8 mouse cellular contexts compared by ENCODE assay signal in the genomic region with DNA sequence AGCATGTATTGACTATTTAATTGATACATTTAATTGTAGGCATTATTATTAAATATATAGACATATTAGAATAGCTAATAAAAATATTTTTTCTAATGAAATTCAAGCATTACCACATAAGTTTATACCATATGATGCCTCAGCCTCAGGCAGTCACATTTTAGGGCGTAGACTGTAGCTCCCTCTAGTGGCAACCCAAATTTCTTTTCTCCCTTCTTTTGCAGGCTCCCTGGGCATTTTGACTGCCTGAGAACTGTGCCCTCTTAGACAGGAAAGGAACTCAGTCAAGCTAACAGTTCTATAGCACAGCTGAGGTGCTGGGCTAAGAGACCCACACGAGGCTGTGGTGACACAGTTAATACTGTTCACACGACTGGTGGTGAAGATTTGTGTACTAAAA. TPM values are rescaled to one million over a fixed set of nuclear protein-coding genes. Genes with fewer than 3 reads are reported as not detected.
A peak's percentile ranks its signal among the peaks of the same experiment; 100 is the strongest.
DNase-seq lines count a peak whose midpoint lies in the region; ATAC-seq and TF ChIP-seq lines count a peak whose summit lies in the region.

No protein-coding gene starts in this region.

- DNase-seq in thymus, postnatal 0 days (ENCODE audit: low spot score) = peak; percentile 50
- DNase-seq in thymus, adult 18-20 months = no peak
- no peak for DNase-seq in T-cell, adult 2 months (ENCODE audit: low spot score)

- H3K4me3 ChIP-seq in bone marrow macrophage, adult 2 months (ENCODE audit: insufficient read depth, low read length) = no peak overlapping the region
- H3K4me3 ChIP-seq in embryonic fibroblast, embryonic 13.5 days (ENCODE audit: insufficient read depth, low read length) = no peak overlapping the region
- H3K4me3 ChIP-seq in intestine, embryonic 15.5 days (replicated peaks) = no peak overlapping the region
- H3K4me3 ChIP-seq in limb, embryonic 13.5 days = no peak overlapping the region
- H3K4me3 ChIP-seq in neural tube, embryonic 13.5 days = no peak overlapping the region

- peak; percentile 42; the same call in 1 of the 2 replicates for ATAC-seq in intestine, embryonic 15.5 days
- ATAC-seq in limb, embryonic 13.5 days (ENCODE audit: low FRiP score, low read depth) = peak; percentile 80
- ATAC-seq in neural tube, embryonic 13.5 days (ENCODE audit: low read depth) = peak; percentile 68

- H3K9ac ChIP-seq in intestine, embryonic 15.5 days = no peak overlapping the region
- no peak overlapping the region for H3K9ac ChIP-seq in limb, embryonic 13.5 days
- no peak overlapping the region for H3K9ac ChIP-seq in neural tube, embryonic 13.5 days

- peak; percentile 48; the same call in 1 of the 2 replicates for TF ChIP-seq CTCF in bone marrow macrophage, adult 2 months (IDR thresholded peaks at IDR 0.05; ENCODE audit: low read depth, low read length)
- TF ChIP-seq CTCF in embryonic fibroblast, embryonic 13.5 days (IDR thresholded peaks at IDR 0.05; ENCODE audit: borderline replicate concordance, insufficient read depth, low read length) = peak; percentile 37; the same call in 1 of the 2 replicates

- H3K36me3 ChIP-seq in intestine, embryonic 15.5 days = no peaks in the 10 kb centered on the region
- H3K36me3 ChIP-seq in limb, embryonic 13.5 days = no peaks in the 10 kb centered on the region
- H3K36me3 ChIP-seq in neural tube, embryonic 13.5 days = no peaks in the 10 kb centered on the region

- TF ChIP-seq POLR2A in bone marrow macrophage, adult 2 months (IDR thresholded peaks at IDR 0.05; ENCODE audit: borderline replicate concordance, low read depth, low read length) = no peak
- TF ChIP-seq POLR2A in embryonic fibroblast, embryonic 13.5 days (IDR thresholded peaks at IDR 0.05; ENCODE audit: low read depth, low read length) = no peak

- H3K27ac ChIP-seq in bone marrow macrophage, adult 2 months (ENCODE audit: insufficient read depth, low read depth, low read length) = no peak overlapping the region
- no peak overlapping the region for H3K27ac ChIP-seq in embryonic fibroblast, embryonic 13.5 days (ENCODE audit: insufficient read depth, low read length)
- H3K27ac ChIP-seq in intestine, embryonic 15.5 days = no peak overlapping the region
- no peak overlapping the region for H3K27ac ChIP-seq in limb, embryonic 13.5 days
- H3K27ac ChIP-seq in neural tube, embryonic 13.5 days (replicated peaks) = no peak overlapping the region

- peaks cover 16% of the 10 kb centered on the region for H3K4me1 ChIP-seq in bone marrow macrophage, adult 2 months (ENCODE audit: control insufficient read depth, insufficient read depth, low read length)
- peaks cover 6% of the 10 kb centered on the region; the same call in 1 of the 2 replicates for H3K4me1 ChIP-seq in embryonic fibroblast, embryonic 13.5 days (ENCODE audit: control insufficient read depth, insufficient read depth, low read length)
- H3K4me1 ChIP-seq in intestine, embryonic 15.5 days (replicated peaks) = no peaks in the 10 kb centered on the region; the same call in 1 of the 2 replicates
- H3K4me1 ChIP-seq in limb, embryonic 13.5 days = peaks cover 11% of the 10 kb centered on the region
- H3K4me1 ChIP-seq in neural tube, embryonic 13.5 days (replicated peaks) = no peaks in the 10 kb centered on the region

- WGBS in intestine, embryonic 15.5 days = 6% methylated on average over 3 of the region's 3 CpGs
- WGBS in limb, embryonic 13.5 days = 10% methylated on average over 3 of the region's 3 CpGs
- WGBS in neural tube, embryonic 13.5 days = 7% methylated on average over 3 of the region's 3 CpGs

- H3K9me3 ChIP-seq in intestine, embryonic 15.5 days = no peaks in the 10 kb centered on the region
- H3K9me3 ChIP-seq in limb, embryonic 13.5 days = no peaks in the 10 kb centered on the region
- H3K9me3 ChIP-seq in neural tube, embryonic 13.5 days = no peaks in the 10 kb centered on the region

- H3K27me3 ChIP-seq in intestine, embryonic 15.5 days (replicated peaks) = no peaks in the 10 kb centered on the region
- peaks cover 2% of the 10 kb centered on the region; the same call in 1 of the 2 replicates for H3K27me3 ChIP-seq in limb, embryonic 13.5 days
- no peaks in the 10 kb centered on the region for H3K27me3 ChIP-seq in neural tube, embryonic 13.5 days

- H3K4me2 ChIP-seq in intestine, embryonic 15.5 days (replicated peaks) = no peak overlapping the region
- no peak overlapping the region for H3K4me2 ChIP-seq in limb, embryonic 13.5 days (replicated peaks)
- no peak overlapping the region for H3K4me2 ChIP-seq in neural tube, embryonic 13.5 days

RNA-seq across cellular contexts. Expression of a gene that starts 12.3 kb away (rescaled TPM):
- polyA plus RNA-seq in thymus, postnatal 0 days (2015; fragmentation: Nextera tagmentation; extraction: Ambion mirVana) = 6.6 and 7.6 TPM in 2 replicates
- polyA plus RNA-seq in bone marrow macrophage, adult 2 months (2012; ENCODE audit: insufficient read depth, insufficient read length, missing spikeins) = not detected in 2 replicates
- 4.6 and 6.7 TPM in 2 replicates for polyA plus RNA-seq in embryonic fibroblast, embryonic 13.5 days (2011; ENCODE audit: insufficient read length, low read depth, missing spikeins)
- polyA plus RNA-seq in intestine, embryonic 15.5 days (2015; fragmentation: Nextera tagmentation; extraction: Ambion mirVana) = 26.9 and 29.0 TPM in 2 replicates
- polyA plus RNA-seq in limb, embryonic 13.5 days (2015; fragmentation: Nextera tagmentation; extraction: Ambion mirVana) = 1.4 and 2.1 TPM in 2 replicates
- 1.7 and 1.9 TPM in 2 replicates for polyA plus RNA-seq in neural tube, embryonic 13.5 days (2015; fragmentation: Nextera tagmentation; extraction: Ambion mirVana)
